Mouse (Mus musculus) G1E (cell line): ENCODE data around the gene Sptbn4.

Experiments
- CTCF ChIP-seq: IDR thresholded peaks from 2 replicates; pipeline ENCODE4 v1.5.1; 2012; ENCODE audit warnings: low read depth, low read length, inconsistent platforms, mixed read lengths
- GATA1 ChIP-seq: IDR thresholded peaks from 2 replicates; pipeline ENCODE4 v1.6.1; 2012; ENCODE audit warnings: borderline replicate concordance, low read length, inconsistent platforms, mixed read lengths

DNA sequence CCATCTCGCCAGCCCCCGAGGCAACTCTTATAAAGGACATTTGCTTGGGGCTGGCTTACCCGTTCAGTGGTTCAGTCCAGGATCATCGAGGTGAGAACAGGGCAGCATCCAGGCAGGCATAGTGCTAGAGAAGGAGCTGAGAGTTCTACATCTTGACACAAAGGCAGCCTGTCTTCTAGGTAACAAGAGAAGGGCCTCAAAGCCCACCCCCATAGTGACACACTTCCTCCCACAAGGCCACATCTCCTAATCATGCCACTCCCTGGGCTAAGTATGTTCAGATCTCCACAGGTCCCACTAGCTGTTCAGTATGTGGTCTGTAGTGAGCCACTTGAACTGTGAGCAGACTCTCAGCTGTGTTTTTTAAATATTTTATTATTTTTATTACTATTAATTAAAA lies 36.4 kb upstream of the Sptbn4 start:
- no peak for TF ChIP-seq CTCF
- no peak for TF ChIP-seq GATA1
